ENCODE assay signal across 15 mouse cellular contexts in the genomic region with DNA sequence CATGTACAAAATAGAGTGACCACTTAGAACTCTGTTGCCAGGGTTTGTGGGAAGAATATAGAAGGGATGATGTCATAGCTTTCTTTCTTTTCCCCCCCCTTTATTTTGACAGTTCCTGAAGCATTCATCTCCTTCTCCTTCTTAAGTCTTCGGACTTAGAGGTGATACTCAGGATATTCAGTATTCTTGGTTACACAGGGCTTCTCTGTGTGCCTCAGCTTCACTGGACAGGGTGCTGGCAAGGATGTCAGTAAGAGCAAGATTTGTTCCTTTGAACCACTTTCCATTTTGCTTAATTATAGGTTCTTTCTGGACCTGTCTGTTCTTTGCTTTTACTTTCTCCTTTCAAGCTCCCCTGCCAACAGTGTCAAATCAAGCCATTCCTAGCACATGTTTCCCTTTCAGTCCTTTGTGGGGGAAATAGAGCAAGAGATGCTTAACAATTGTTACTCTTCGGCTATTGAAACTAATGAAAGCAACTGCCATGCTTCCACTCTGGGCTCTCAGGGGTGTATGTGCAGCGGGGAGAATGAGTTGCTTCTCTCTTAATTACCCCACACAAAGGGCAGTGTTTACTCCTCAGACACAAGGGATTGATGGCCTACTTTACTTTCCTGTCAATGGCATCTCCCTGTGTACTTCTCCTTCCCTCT.
DNase-seq lines count a peak whose midpoint lies in the region; ATAC-seq and TF ChIP-seq lines count a peak whose summit lies in the region.
"Had no signal": no experiment of that assay in that cellular context is flagged by ENCODE, and none has a peak within 500 bp of the region (broad histone marks: within the 10 kb centered on the region; RNA-seq: fewer than 3 reads in every experiment).

No protein-coding gene starts in this region.

- no peaks in the 10 kb centered on the region for H3K27me3 ChIP-seq in forebrain, embryonic 11.5 days (ENCODE audit: control insufficient read depth, insufficient read depth, low read length)
- peaks cover 6% of the 10 kb centered on the region; the same call in 1 of the 2 replicates for H3K27me3 ChIP-seq in forebrain, embryonic 10.5 days (ENCODE audit: poor library complexity, severe bottlenecking)
- no peaks in the 10 kb centered on the region for H3K27me3 ChIP-seq in midbrain, postnatal 0 days (ENCODE audit: insufficient read depth, low read length)
- no peaks in the 10 kb centered on the region for H3K27me3 ChIP-seq in midbrain, embryonic 16.5 days (ENCODE audit: control insufficient read depth, insufficient read depth, low read depth, low read length)
- H3K27me3 ChIP-seq in neural tube, embryonic 15.5 days (replicated peaks), result no peaks in the 10 kb centered on the region
- H3K27me3 ChIP-seq in cerebellum, adult 2 months (ENCODE audit: control insufficient read depth, insufficient read depth, low read length), result no peaks in the 10 kb centered on the region
- H3K27me3 ChIP-seq: embryonic facial prominence, embryonic 12.5 days; kidney, embryonic 15.5 days had no signal

- no peaks in the 10 kb centered on the region for H3K36me3 ChIP-seq in forebrain, embryonic 11.5 days (ENCODE audit: control insufficient read depth, insufficient read depth, low read length)
- no peaks in the 10 kb centered on the region for H3K36me3 ChIP-seq in forebrain, embryonic 10.5 days (replicated peaks)
- no peaks in the 10 kb centered on the region for H3K36me3 ChIP-seq in midbrain, postnatal 0 days (ENCODE audit: insufficient read depth, low read length)
- H3K36me3 ChIP-seq in midbrain, embryonic 16.5 days (ENCODE audit: control insufficient read depth, insufficient read depth, low read length), result no peaks in the 10 kb centered on the region
- no peaks in the 10 kb centered on the region for H3K36me3 ChIP-seq in neural tube, embryonic 15.5 days
- H3K36me3 ChIP-seq: embryonic facial prominence, embryonic 12.5 days; kidney, embryonic 15.5 days had no signal

- H3K27ac ChIP-seq in forebrain, embryonic 11.5 days (ENCODE audit: low read depth, low read length), result no peak overlapping the region
- H3K27ac ChIP-seq in forebrain, embryonic 10.5 days, result no peak overlapping the region
- no peak overlapping the region for H3K27ac ChIP-seq in midbrain, postnatal 0 days (ENCODE audit: low read depth, low read length)
- H3K27ac ChIP-seq in midbrain, embryonic 16.5 days (ENCODE audit: low read length), result no peak overlapping the region
- H3K27ac ChIP-seq in neural tube, embryonic 15.5 days (replicated peaks), result no peak overlapping the region
- H3K27ac ChIP-seq in cerebellum, adult 2 months (ENCODE audit: insufficient read depth, low read length), result no peak overlapping the region
- H3K27ac ChIP-seq: embryonic facial prominence, embryonic 12.5 days; kidney, embryonic 15.5 days; liver, embryonic 14.5 days had no signal

- H3K4me3 ChIP-seq in forebrain, embryonic 11.5 days (ENCODE audit: low read depth, low read length), result no peak overlapping the region
- no peak overlapping the region for H3K4me3 ChIP-seq in forebrain, embryonic 10.5 days
- H3K4me3 ChIP-seq in midbrain, postnatal 0 days (ENCODE audit: low read depth, low read length), result no peak overlapping the region
- no peak overlapping the region for H3K4me3 ChIP-seq in midbrain, embryonic 16.5 days (ENCODE audit: low read depth, low read length)
- no peak overlapping the region for H3K4me3 ChIP-seq in neural tube, embryonic 15.5 days (replicated peaks)
- H3K4me3 ChIP-seq in cerebellum, adult 2 months (replicated peaks; ENCODE audit: insufficient read depth, low read depth, low read length), result no peak overlapping the region
- H3K4me3 ChIP-seq: embryonic facial prominence, embryonic 12.5 days; kidney, embryonic 15.5 days had no signal

- H3K4me1 ChIP-seq in forebrain, embryonic 11.5 days (replicated peaks; ENCODE audit: control insufficient read depth, insufficient read depth, low read length), result no peaks in the 10 kb centered on the region; the same call in 1 of the 2 replicates
- H3K4me1 ChIP-seq in forebrain, embryonic 10.5 days, result peaks cover 8% of the 10 kb centered on the region
- no peaks in the 10 kb centered on the region for H3K4me1 ChIP-seq in midbrain, postnatal 0 days (ENCODE audit: insufficient read depth, low read length)
- no peaks in the 10 kb centered on the region for H3K4me1 ChIP-seq in midbrain, embryonic 16.5 days (ENCODE audit: control insufficient read depth, insufficient read depth, low read length)
- H3K4me1 ChIP-seq in neural tube, embryonic 15.5 days, result no peaks in the 10 kb centered on the region
- no peaks in the 10 kb centered on the region for H3K4me1 ChIP-seq in cerebellum, adult 2 months (ENCODE audit: control insufficient read depth, insufficient read depth, low read length)
- H3K4me1 ChIP-seq: embryonic facial prominence, embryonic 12.5 days; kidney, embryonic 15.5 days had no signal

- no peak overlapping the region for H3K4me2 ChIP-seq in forebrain, embryonic 11.5 days (ENCODE audit: low read depth, low read length, severe bottlenecking)
- H3K4me2 ChIP-seq in midbrain, postnatal 0 days (ENCODE audit: low read depth, low read length, poor library complexity, severe bottlenecking), result no peak overlapping the region
- H3K4me2 ChIP-seq in midbrain, embryonic 16.5 days (ENCODE audit: low read length), result no peak overlapping the region
- H3K4me2 ChIP-seq in neural tube, embryonic 15.5 days, result no peak overlapping the region
- H3K4me2 ChIP-seq: embryonic facial prominence, embryonic 12.5 days; kidney, embryonic 15.5 days had no signal

- no peak for DNase-seq in forebrain, embryonic 11.5 days (ENCODE audit: low spot score)
- no peak for DNase-seq in forebrain, embryonic 10.5 days (ENCODE audit: extremely low spot score, low spot score)
- peak; percentile 14 for DNase-seq in midbrain, postnatal 0 days (ENCODE audit: low spot score)
- DNase-seq in frontal cortex, postnatal 36 days (ENCODE audit: low spot score in 2 of 2), result peak; percentile 0 to 2
- no peak for DNase-seq in cerebellum, adult 2 months
- DNase-seq in gastrocnemius, postnatal 4 days (ENCODE audit: low spot score in 2 of 2), result no peak
- DNase-seq: cerebellum, adult 9-10 months; lung, postnatal 10 days; right cerebral cortex, postnatal 4 days; thymus, postnatal 36 days had no signal

- no peak for TF ChIP-seq CTCF in midbrain, postnatal 0 days (IDR thresholded peaks at IDR 0.05)
- no peak for TF ChIP-seq CTCF in cerebellum, adult 2 months (IDR thresholded peaks at IDR 0.05; ENCODE audit: borderline replicate concordance, insufficient read depth, low read depth, low read length)

- 24% methylated on average over 3 of the region's 3 CpGs for WGBS in forebrain, embryonic 11.5 days
- WGBS in forebrain, embryonic 10.5 days, result 27% methylated on average over 3 of the region's 3 CpGs
- WGBS in midbrain, postnatal 0 days, result 31% methylated on average over 3 of the region's 3 CpGs
- 22% methylated on average over 3 of the region's 3 CpGs for WGBS in midbrain, embryonic 16.5 days
- 23% methylated on average over 3 of the region's 3 CpGs for WGBS in neural tube, embryonic 15.5 days
- 34% methylated on average over 3 of the region's 3 CpGs for WGBS in cerebellum, adult 2 months

- peak; percentile 84 for ATAC-seq in forebrain, embryonic 11.5 days (replicated peaks; ENCODE audit: low FRiP score)
- no peak; the same call in 1 of the 2 replicates for ATAC-seq in midbrain, postnatal 0 days (ENCODE audit: low FRiP score)
- no peak for ATAC-seq in midbrain, embryonic 16.5 days
- ATAC-seq in neural tube, embryonic 15.5 days (ENCODE audit: low FRiP score), result peak; percentile 57; the same call in 1 of the 2 replicates

- H3K9me3 ChIP-seq in forebrain, embryonic 11.5 days (ENCODE audit: control insufficient read depth, low read length), result no peaks in the 10 kb centered on the region
- no peaks in the 10 kb centered on the region for H3K9me3 ChIP-seq in forebrain, embryonic 10.5 days
- H3K9me3 ChIP-seq in midbrain, postnatal 0 days (ENCODE audit: low read length), result no peaks in the 10 kb centered on the region
- H3K9me3 ChIP-seq in midbrain, embryonic 16.5 days (replicated peaks; ENCODE audit: control insufficient read depth, low read length, poor library complexity, severe bottlenecking), result no peaks in the 10 kb centered on the region
- H3K9me3 ChIP-seq in neural tube, embryonic 15.5 days (replicated peaks), result no peaks in the 10 kb centered on the region
- H3K9me3 ChIP-seq: embryonic facial prominence, embryonic 12.5 days; kidney, embryonic 15.5 days had no signal

- TF ChIP-seq POLR2A in cerebellum, adult 2 months (IDR thresholded peaks at IDR 0.05; ENCODE audit: borderline replicate concordance, insufficient read depth, low read length), result no peak

- no peak overlapping the region for H3K9ac ChIP-seq in forebrain, embryonic 11.5 days (ENCODE audit: low read length)
- H3K9ac ChIP-seq in midbrain, postnatal 0 days (replicated peaks; ENCODE audit: low read length, poor library complexity, severe bottlenecking), result no peak overlapping the region
- no peak overlapping the region for H3K9ac ChIP-seq in midbrain, embryonic 16.5 days (ENCODE audit: low read depth, low read length)
- no peak overlapping the region for H3K9ac ChIP-seq in neural tube, embryonic 15.5 days (replicated peaks)
- H3K9ac ChIP-seq: embryonic facial prominence, embryonic 12.5 days; kidney, embryonic 15.5 days; liver, embryonic 14.5 days had no signal

Comparison
In these comparisons a context has a peak if more than half of its experiments do, and no peak if none do; other contexts are left out.
1. ATAC-seq: peak in forebrain, embryonic 11.5 days (single experiment) and neural tube, embryonic 15.5 days (single experiment); none in midbrain, postnatal 0 days (single experiment) and midbrain, embryonic 16.5 days (single experiment).
2. DNase-seq: peak in midbrain, postnatal 0 days (single experiment) and frontal cortex, postnatal 36 days (2 of 2); none in forebrain, embryonic 11.5 days (single experiment), forebrain, embryonic 10.5 days (single experiment), cerebellum, adult 2 months (0 of 2) and gastrocnemius, postnatal 4 days (0 of 2).